Comparison of ENCODE assay signal across 8 mouse cellular contexts in genomic region chr14:75787794-75788175, GRCm38 (mm10). TPM values are rescaled to one million over a fixed set of nuclear protein-coding genes. Genes with fewer than 3 reads are reported as not detected.
DNase-seq lines count a peak whose midpoint lies in the region; ATAC-seq and TF ChIP-seq lines count a peak whose summit lies in the region.

No protein-coding gene starts in this region.

- peak overlapping the region; percentile 61 for H3K4me2 ChIP-seq in hindbrain, embryonic 15.5 days
- H3K4me2 ChIP-seq in midbrain, embryonic 16.5 days (ENCODE audit: low read length), result peak overlapping the region; percentile 72

- H3K4me1 ChIP-seq in hindbrain, embryonic 15.5 days (replicated peaks), result peaks cover 16% of the 10 kb centered on the region
- H3K4me1 ChIP-seq in midbrain, embryonic 16.5 days (ENCODE audit: control insufficient read depth, insufficient read depth, low read length), result peaks cover 5% of the 10 kb centered on the region; the same call in 1 of the 2 replicates

- no peak for DNase-seq in layer of hippocampus, adult 2 months (ENCODE audit: low spot score in 2 of 2)
- no peak for DNase-seq in layer of hippocampus, postnatal 36 days
- peak; percentile 68 for DNase-seq in c-Kit-positive CD71-positive TER-119-positive erythroid progenitor cells, embryonic 14.5 days (ENCODE audit: low spot score)
- DNase-seq in embryo, embryonic 10.5 days (ENCODE audit: low spot score), result no peak

- TF ChIP-seq CTCF in layer of hippocampus, adult 2 months (conservative IDR thresholded peaks at IDR 0.05), result no peak

- H3K4me3 ChIP-seq in layer of hippocampus, adult 2 months, result no peak overlapping the region; the same call in 1 of the 2 replicates
- H3K4me3 ChIP-seq in hindbrain, embryonic 15.5 days, result peak overlapping the region; percentile 77; the same call in 1 of the 2 replicates
- no peak overlapping the region for H3K4me3 ChIP-seq in midbrain, embryonic 16.5 days (ENCODE audit: low read depth, low read length)

- H3K9ac ChIP-seq in hindbrain, embryonic 15.5 days, result no peak overlapping the region
- no peak overlapping the region for H3K9ac ChIP-seq in midbrain, embryonic 16.5 days (ENCODE audit: low read depth, low read length)

- H3K36me3 ChIP-seq in hindbrain, embryonic 15.5 days, result no peaks in the 10 kb centered on the region
- H3K36me3 ChIP-seq in midbrain, embryonic 16.5 days (ENCODE audit: control insufficient read depth, insufficient read depth, low read length), result no peaks in the 10 kb centered on the region

- H3K27ac ChIP-seq in layer of hippocampus, adult 2 months, result peak overlapping the region; percentile 88; the same call in 1 of the 2 replicates
- H3K27ac ChIP-seq in hindbrain, embryonic 15.5 days (replicated peaks), result no peak overlapping the region
- no peak overlapping the region for H3K27ac ChIP-seq in midbrain, embryonic 16.5 days (ENCODE audit: low read length)

- WGBS in hindbrain, embryonic 15.5 days, result 34% methylated on average over 7 of the region's 7 CpGs
- WGBS in midbrain, embryonic 16.5 days, result 36% methylated on average over 7 of the region's 7 CpGs

- H3K27me3 ChIP-seq in hindbrain, embryonic 15.5 days, result peaks cover 4% of the 10 kb centered on the region; the same call in 1 of the 2 replicates
- peaks cover 7% of the 10 kb centered on the region for H3K27me3 ChIP-seq in midbrain, embryonic 16.5 days (ENCODE audit: control insufficient read depth, insufficient read depth, low read depth, low read length)

- H3K9me3 ChIP-seq in hindbrain, embryonic 15.5 days, result no peaks in the 10 kb centered on the region
- H3K9me3 ChIP-seq in midbrain, embryonic 16.5 days (replicated peaks; ENCODE audit: control insufficient read depth, low read length, poor library complexity, severe bottlenecking), result no peaks in the 10 kb centered on the region

- ATAC-seq in hindbrain, embryonic 15.5 days (ENCODE audit: low FRiP score, low read depth), result no peak
- ATAC-seq in midbrain, embryonic 16.5 days, result no peak
- no peak for ATAC-seq in frontal cortex, adult (ENCODE audit: low TSS enrichment)
- no peak for ATAC-seq in activated CD4-positive, CD25-positive, alpha-beta regulatory T cell, adult 4 months

RNA-seq across cellular contexts. Expression of gene Slc25a30, which starts 0.9 kb away (rescaled TPM):
- total RNA-seq in layer of hippocampus, adult 2 months (2021), result 10 to 100 TPM; 12.8 to 15.7 TPM
- 10 to 100 TPM; 13.4 to 14.0 TPM for total RNA-seq in layer of hippocampus, postnatal 36 days (2021)
- polyA plus RNA-seq in hindbrain, embryonic 15.5 days (2015; fragmentation: Nextera tagmentation; extraction: Ambion mirVana), result 9.2 and 9.9 TPM in 2 replicates
- polyA plus RNA-seq in midbrain, embryonic 16.5 days (2015; fragmentation: Nextera tagmentation; extraction: Ambion mirVana), result 8.9 and 11.0 TPM in 2 replicates
- polyA plus RNA-seq in activated CD4-positive, CD25-positive, alpha-beta regulatory T cell, adult 4 months (2017; shearing (Covaris generic)), result 10 to 100 TPM; 19.4 to 22.7 TPM

RNA-seq across cellular contexts. Expression of gene Cog3, which starts 33.5 kb away (rescaled TPM):
- 10 to 100 TPM; 22.1 to 25.9 TPM for total RNA-seq in layer of hippocampus, adult 2 months (2021)
- 10 to 100 TPM; 25.4 to 27.8 TPM for total RNA-seq in layer of hippocampus, postnatal 36 days (2021)
- polyA plus RNA-seq in hindbrain, embryonic 15.5 days (2015; fragmentation: Nextera tagmentation; extraction: Ambion mirVana), result 17.7 and 18.2 TPM in 2 replicates
- 19.1 and 21.3 TPM in 2 replicates for polyA plus RNA-seq in midbrain, embryonic 16.5 days (2015; fragmentation: Nextera tagmentation; extraction: Ambion mirVana)
- 1 to 10 TPM; 6.5 to 8.0 TPM for polyA plus RNA-seq in activated CD4-positive, CD25-positive, alpha-beta regulatory T cell, adult 4 months (2017; shearing (Covaris generic))

RNA-seq across cellular contexts. Expression of gene Tpt1, which starts 57.1 kb away (rescaled TPM):
- 1,000 to 10,000 TPM in 1 of 2 experiments, 100 to 1,000 TPM in 1; 932 to 1,022 TPM for total RNA-seq in layer of hippocampus, adult 2 months (2021)
- 100 to 1,000 TPM; 921 to 999 TPM for total RNA-seq in layer of hippocampus, postnatal 36 days (2021)
- polyA plus RNA-seq in hindbrain, embryonic 15.5 days (2015; fragmentation: Nextera tagmentation; extraction: Ambion mirVana), result 665 and 758 TPM in 2 replicates
- 606 and 643 TPM in 2 replicates for polyA plus RNA-seq in midbrain, embryonic 16.5 days (2015; fragmentation: Nextera tagmentation; extraction: Ambion mirVana)
- 1,000 to 10,000 TPM; 1,760 to 1,971 TPM for polyA plus RNA-seq in activated CD4-positive, CD25-positive, alpha-beta regulatory T cell, adult 4 months (2017; shearing (Covaris generic))
